Mouse (Mus musculus): ENCODE measurements around the gene Aph1b.
"Not testable (repeated sequence)": the region's sequence is repeated elsewhere in the genome, so short reads cannot be mapped to it uniquely, and the experiment has no call there.

Aph1b gene

DNA sequence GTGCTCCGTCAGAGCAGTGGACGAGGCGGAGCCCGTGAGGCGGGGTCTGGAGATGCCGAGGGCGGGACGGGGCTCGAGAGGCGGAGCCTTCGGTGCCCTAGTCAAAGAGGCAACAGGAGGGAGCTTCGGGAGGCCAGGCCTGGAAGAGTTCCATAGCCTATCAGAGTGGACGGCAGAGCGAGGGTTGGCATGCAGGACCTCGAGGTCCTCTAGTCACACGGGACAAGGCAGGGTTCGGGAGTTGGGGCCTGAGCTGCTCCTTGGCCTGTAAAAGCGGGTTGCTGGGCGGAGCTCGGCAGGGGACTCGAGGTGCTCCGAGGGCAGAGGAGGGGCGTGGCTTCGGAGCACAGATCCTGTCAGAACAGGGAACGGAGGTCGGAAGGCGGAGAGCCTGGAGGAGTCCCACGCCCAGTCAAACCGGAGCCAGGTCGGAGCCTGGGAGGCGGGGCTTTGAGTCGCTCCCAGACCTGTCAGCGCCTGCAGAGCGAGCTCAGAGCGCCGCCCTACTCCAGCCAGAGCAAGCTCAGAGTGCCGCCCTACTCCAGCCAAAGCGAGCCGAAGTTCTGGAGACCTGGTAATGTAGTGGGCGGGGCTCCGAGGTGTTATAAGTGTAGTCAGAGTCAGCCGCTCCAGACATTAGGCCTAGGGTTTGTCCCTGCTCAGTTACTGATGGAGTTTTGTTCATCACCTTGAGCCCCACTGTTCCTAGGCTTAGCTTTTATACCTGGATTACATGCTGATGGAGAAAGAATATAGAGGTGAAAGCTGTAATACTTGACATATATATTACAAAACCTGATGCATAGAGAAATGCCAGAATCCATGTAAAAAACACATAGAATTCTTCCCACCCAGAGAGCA is at the start of gene Aph1b:
Aph1b (minus strand) TSS at position 27 of the 861 bp plus-strand sequence.
- DNase-seq, result peak; percentile 100

DNA sequence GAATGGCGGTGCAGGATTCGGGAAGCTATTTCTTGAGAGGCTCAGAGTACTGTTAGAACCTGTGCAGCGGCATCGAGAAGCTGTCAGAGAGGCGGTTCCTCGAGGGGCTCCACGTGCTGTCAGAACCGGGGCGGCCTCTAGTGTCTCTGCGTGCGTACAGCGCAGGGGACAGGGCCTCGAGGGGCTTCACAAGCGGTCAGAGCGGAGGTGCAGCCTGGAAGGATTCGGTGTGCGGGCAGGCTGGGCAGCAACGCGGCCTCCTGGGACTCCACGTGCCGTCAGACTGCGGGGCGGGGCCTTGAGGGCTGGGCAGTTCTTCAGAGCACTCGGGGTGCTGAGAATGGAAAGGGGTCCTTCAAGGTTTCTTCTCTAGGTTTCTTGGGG is 39.8 kb upstream of the Aph1b start:
- no peak for DNase-seq

DNA sequence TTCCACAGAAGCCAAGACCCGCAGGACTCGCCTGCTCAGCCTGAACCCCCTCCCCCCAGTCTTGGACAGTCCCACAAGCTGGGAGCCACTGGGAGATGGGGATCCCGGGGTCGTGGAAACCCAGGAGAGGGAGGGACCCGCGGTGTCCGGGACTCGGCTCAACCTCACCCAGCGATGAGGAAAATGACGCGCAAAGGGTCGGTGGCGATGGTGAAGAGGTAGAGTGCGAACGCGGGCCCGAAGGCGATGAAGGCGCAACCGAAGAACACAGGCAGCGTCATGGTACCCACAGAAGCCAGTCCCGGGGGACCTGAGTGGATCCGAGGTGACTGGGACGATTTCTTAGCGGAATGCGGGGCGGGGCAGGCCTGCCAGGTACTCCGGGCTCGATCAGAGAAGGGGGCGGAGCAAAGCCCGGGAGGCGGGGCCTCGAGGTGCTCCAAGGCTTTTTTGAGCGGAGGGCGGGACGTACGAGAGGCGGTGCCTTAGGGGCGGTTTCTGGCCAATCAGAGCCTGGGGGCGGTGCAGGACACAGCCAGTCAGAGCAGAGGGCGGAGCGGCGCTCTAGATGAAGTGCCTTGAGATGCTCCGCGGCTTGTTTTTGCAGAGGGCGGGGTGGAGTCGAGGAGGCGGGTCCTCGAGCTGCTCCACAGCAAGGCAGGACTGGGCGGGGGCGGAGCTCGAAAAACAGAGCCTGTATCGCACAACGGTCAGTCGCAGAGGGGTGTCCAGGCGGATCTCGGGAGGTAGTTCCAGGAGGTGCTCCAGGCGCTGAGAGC is 39.2 kb upstream of the Aph1b start, which contains the start of gene Aph1c:
Aph1c (minus strand) TSS at position 409 of the 779 bp plus-strand sequence.
- DNase-seq, result peak; percentile 100

DNA sequence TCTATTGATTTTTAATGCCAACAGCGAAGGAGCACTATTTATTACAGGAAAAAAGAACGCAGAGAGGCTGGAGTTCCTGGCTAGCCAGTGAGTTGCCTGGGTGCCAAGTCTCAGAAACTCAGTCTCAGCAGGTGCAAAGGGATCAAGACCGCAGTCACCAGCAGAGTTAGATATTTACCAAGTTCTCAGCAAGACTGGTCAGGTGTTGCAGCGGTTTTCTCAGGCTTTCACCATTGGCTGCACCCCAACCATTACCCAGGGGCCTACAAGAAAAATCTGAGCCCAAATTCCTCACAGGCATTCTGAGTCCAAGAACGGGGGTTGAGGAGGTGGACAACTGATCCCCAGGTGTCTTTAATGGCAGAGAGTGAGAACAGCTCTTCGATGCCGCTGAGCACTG is 38.6 kb upstream of the Aph1b start:
- DNase-seq, result peak; percentile 91

DNA sequence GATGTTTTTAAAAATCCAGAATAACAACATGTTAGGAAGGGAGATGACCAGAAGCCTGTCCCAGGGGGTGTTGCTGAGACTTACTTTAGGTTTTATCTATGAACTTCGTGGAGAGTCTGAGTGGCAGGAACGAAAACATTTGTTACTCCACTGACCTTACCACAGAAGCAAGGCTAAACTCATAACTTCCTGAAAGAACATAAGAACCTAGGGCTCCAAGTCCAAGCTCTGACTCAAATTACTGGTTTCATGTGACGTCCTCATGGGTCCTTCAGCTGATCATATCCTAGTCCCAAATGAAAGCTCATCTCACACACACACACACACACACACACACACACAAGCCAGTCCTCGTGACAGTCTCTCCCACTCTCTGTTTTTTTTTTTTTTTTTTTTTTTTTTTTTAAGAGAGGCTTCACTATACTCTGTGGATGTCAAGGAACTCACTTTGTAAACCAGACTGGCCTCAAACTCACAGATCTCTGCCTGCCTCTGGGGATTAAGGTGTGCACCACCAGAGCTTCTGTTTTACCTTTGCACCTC is 37.1 kb upstream of the Aph1b start:
- DNase-seq, result peak; percentile 91

DNA sequence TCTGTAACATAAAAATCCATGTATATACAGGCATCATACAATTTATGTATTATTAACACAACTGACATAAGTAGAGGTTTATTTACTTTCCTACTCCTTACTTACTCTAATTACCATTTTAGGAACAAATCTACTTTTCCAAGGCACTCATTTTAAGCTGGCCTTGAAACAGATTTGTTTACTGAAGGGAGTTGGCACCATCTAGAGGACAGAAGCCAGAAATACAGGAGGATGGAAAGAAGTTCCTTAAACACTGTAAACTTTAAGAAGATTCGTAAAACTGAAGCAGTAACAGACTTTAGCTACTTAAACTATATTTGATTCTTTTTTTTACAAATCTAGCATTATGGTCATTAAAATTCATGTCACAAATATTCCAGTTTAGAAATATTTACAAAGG is 30.7 kb upstream of the Aph1b start:
- DNase-seq, result no peak

DNA sequence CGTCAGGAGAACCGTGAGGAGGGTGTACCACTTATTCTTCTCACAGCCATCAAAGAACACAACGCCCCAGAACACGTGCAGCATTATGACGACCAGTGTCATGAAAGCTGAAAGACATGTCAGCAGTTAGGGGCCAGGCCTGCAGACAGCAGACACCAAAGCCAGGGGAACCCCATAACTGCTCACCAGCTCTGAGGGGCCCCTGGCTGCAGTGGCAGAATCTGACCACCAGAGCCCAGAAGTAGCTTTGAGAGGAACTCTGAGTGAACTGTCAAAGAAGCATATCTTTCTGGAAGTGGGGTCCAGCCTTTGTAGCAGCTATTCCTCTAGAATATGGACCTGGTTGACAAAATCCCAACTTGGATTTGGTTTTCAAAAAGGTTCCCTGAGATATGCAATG is 27.0 kb upstream of the Aph1b start:
- DNase-seq, result not testable (repeated sequence)

DNA sequence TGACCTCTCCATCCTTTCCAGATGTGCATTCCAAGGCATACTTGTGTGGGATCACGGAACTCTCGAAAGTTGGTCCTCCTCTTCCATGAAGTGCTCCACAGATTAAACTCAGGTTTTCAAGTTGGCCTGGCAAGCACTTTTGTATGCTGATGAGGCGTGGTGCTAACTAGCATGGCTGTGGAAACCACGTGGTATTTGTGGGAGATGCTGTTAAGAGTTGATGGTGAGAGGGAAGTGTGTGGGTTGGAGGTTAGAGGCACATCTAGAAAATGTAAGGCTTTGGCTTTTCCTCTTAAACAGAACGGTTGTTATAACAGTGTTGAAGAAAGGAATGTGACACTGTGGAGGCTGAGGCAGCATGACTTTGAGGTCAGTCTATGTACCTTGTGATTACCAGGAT is 25.7 kb upstream of the Aph1b start:
- peak; percentile 51 for DNase-seq

DNA sequence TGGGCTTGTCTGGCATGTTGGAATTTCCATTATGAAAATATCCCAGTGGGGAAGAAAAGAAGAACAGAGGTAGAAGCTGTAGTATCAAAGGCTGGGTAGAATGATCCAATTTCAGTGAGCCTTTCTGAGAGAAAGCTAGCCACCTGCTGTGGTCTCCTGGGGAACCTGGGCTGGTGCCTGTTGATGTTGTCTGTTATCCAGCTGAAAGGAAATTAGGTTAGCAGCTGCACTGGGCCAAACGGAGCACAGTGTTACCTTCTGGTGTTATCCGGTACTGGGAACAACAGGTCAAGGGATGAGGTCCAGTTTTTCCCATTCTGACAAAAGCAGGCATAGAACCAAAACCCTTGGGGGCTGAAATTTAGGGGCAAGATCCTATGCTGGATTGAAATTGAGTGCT is 18.1 kb upstream of the Aph1b start:
- DNase-seq, result peak; percentile 75

DNA sequence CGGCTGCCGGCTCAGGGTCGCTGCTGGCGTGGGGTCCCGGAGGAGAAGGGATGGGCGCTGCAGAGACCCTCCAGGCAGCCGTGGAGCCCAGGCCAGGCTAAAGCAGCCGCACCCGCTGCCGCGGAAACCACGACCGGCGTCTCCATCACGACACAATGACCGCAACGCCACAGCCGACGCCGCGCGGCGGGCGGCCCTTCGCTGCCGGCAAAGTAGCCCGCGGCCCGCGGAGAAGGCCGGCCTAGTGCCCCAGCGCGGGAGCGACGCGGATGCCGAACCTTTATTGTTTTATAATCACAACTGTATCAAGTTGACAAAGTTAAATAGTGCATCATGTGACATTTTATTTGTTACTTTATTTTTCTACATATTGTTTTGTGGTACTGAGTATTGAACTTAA is 10.7 kb upstream of the Aph1b start:
- DNase-seq, result peak; percentile 77

DNA sequence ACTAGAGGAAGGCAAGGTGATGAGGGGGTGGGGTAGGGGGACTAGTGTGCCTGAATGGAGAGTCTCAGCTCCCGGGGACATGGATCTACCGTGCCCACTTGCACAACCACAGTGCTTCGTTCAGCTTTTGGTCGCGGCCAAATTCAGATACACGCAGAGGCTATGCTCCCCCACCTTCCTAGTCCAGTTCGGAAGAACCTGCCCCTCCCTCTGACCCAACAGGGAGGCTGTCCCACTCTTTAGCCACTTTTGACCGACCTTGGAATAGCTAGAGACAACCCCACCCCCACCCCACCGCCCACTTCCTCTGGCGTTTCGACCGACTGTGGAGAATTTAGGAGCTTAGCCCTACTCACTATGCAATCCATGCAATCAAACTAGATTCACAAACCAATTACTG is 6.7 kb upstream of the Aph1b start:
- peak; percentile 83 for DNase-seq

DNA sequence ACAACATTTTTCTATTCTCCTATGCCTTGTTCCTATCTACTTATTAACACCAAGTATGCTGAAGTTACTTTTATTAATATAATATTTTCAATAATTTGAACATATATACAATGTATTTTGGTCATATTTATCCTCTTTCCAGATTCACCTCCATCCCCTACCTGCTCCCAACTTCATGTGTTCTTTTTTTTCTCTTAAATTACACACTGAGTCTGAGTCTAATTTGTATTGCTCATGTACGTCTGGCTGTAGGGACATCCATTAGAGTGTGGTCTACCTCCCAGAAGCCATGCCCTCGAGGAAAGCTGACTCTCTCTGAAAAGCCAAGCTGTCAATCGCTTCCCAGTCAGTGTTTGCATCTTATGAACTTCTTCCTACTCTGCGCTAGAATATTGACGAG is 1.4 kb upstream of the Aph1b start, which contains the start of gene Gm10647:
Gm10647 (plus strand) TSS at position 301 of the 400 bp plus-strand sequence.
- no peak for DNase-seq

DNA sequence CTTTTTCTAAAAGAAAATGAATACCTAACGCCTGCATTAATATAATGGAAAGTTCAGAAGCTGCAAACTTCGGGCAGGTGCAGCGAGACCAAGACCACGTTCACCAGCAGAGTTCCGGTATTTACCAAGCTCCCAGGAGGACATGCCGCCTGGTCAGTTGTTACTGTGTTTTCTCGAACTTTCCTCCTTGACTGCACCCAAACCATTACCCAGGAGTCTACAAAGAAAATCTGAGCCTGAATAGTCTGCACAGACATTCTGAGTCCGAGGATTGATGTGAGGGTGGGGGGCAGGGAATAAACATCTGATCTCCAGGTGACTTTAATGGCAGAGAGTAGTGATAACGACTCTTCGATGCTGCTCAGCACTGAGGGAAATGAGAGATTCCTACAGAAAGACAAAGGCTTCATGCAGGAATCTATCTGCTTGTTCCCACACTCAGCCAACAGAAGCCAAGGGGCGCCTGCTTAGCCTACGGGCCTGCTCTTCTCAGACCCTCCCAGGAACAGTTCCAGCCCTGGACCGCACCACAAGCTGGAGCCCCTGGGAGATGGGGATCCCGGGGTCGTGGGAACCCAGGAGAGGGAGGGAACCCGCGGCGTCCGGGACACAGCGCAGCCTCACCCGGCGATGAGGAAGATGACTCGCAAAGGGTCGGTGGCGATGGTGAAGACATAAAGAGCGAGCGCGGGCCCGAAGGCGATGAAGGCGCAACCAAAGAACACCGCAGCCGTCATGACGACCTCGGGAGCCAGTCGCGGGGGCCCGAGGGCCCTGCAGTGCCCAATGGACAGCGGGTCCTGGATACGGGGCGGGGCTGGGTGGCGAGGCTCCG is 444 bp downstream of the Aph1b start:
- DNase-seq, result peak; percentile 80

DNA sequence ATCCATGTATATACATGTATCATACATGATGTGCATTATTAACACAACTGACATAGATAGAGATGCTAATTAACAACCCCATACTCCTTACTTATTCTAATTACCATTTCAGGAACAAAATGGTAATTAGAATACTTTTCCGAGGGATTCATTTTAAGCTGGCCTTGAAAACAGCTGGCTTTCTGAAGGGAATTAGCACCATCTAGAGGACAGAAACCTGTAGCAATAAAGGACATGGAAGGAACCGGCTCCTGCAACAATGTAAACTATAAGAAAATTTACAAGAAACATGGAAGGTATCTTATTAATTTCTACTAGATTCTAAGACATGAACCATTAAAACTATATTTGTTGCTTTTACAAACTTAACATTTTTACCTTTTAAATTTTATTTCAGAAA is 7.5 kb downstream of the Aph1b start:
- DNase-seq, result no peak

DNA sequence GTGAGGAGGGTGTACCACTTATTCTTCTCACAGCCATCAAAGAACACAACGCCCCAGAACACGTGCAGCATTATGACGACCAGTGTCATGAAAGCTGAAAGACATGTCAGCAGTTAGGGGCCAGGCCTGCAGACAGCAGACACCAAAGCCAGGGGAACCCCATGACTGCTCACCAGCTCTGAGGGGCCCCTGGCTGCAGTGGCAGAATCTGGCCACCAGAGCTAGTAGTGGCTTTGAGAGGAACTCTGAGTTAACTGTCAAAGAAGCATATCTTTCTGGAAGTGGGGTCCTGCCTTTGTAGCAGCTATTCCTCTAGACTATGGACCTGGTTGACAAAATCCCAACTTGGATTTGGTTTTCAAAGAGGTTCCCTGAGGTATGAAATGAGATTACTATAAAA is 10.7 kb downstream of the Aph1b start:
- peak; percentile 77 for DNase-seq

DNA sequence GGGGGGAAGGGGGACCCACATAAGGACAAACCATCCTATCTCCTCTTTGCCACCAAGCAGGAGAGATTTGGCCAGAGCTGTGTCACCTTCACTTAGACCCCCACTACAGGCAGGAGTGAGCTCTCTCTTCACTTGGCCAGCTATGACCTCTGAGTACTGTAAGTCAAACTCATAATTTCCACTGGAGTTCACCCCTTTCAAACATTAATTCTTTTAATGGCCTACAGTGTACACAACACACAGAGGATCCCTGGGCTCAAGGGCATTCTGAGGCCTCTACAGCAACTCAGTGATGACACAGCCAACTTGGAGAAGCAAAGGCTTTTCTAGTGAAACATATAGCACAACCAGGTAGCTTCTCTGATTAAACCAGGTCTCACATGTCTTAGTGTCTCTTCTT is 24.6 kb downstream of the Aph1b start:
- peak; percentile 57 for DNase-seq

DNA sequence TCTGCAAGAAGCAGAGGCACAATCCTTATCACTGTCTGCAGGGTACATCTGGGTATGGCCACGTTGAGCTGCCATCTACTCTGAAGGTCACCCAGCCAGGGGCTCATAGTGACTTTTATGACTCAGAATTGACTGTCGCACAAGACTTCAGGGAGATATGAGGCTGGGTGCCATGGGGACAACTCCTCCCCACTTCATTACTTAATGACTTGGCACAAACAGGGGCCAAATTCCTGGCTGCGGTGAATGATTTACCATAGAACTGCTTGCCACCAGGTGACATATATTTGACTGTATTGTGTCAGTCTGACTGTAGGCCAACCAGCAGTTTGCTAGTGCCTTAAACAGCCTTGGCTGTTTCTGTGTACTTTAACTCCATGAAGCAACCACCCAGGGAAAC is 26.0 kb downstream of the Aph1b start:
- DNase-seq, result no peak

DNA sequence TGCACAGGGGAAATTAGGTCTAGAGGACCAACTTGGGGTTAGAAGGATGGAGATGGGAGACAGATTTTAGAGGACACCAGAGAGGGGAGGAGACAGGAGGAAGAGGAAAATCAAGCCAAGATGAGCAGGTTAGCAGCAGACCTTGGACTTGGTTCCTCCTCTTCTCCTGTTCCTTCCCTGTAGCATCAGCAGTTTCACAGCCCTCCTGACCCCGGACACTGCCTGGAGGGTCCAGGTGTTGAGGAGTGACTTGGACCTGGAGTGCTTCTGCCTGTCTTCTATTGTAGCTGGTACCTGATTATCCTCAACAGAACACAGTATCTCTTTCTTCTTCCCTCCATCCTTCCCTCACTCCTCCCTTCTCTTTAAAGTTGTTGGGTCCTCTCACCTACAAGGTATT is 26.6 kb downstream of the Aph1b start:
- no peak for DNase-seq

DNA sequence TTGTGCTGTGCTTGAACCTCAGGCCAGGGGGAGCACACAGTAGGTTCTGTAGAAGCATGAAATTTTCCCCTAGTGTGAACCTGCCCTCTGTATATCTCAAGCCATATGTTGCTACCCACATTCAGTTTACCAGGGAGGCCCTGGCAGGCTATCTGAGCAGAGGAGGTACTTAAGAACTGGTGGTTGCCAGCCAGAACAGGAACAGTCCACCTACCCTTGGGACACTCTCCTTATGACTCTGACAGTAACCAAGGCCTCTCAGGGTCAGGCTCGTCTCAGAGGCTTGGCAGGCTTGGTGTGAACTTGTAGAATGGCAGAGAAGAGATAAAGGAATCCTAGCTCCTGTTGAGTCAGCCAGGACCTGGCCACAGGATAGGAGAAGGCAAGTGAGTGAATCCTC is 34.3 kb downstream of the Aph1b start:
- DNase-seq, result peak; percentile 77

DNA sequence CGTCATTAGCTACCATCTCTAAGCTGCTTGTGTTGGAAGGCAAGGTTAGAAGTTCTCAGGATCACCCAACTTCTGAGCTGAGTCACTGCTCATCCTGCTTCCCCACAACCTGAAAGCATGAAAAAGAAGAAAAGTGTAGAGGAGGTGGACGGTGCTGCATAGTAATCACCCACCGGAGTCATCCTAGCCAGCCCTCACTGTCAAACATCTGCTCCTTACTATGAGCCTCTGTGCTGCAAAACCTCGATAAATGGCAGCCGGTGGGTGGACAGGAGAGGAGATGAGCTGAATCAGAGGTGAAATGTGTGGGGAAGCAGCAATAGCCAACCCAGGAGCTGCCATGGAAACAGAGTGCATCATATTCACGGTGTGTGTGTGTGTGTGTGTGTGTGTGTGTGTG is 42.4 kb downstream of the Aph1b start:
- peak; percentile 70 for DNase-seq

DNA sequence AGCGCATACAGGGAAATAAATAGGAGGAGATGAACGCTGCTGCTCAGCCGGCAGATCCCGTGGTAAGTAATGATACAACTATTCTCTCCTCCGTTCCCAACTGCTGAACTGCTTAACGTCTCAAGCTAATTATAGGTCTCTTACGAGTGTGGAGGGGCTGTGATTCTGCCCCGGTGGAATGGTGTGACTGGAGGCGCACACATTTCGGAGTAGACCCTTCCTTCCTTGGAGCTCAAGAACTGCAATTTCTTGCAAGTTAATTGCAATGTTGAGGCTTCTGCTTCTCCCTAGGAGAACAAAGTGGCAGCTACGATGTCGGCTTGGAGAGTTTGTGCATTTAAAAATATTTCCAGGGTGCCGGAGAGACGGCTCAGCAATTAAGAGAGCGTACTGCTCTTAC is 46.9 kb downstream of the Aph1b start:
- DNase-seq, result no peak

DNA sequence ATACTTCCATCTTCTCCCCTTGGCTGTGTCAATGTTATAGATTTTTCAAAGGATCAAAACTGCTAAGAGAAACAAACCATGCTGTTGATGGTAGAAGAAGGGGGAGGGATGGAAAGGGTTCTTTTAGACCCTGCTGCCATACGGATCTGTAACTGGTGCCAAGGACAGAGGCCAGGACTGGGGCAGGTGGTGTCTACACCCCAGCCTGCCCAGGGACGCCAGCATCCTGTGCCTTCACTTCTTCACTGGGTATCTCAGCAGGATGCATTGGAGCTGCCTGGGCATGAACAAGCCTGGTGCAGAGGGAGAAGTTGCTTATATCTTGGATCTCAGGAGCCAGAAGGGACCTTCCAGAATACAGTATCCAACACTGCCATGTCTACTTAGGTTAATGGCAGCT is 50.8 kb downstream of the Aph1b start:
- no peak for DNase-seq

DNA sequence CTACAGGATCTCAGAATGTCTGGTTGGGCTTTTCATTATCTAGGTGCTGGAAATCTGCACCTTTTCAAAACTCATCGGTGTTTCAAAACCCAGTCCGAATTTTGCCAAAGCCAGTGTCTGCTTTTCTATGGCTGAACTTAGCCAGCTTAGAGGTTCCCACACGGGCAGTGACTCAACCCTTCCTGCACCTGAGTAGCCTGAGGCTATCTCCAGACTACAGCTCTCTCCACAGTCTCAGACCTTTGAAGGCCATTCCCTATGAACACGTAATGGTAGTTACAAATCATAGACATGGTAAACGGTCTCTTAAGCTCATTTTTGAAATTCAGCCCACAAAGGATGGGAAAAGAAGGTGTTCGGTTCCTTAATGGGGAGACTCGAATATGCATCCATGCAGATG is 55.8 kb downstream of the Aph1b start:
- DNase-seq, result no peak

Measured in heart, adult 11 months (tissue).